10 mouse cellular contexts compared by ENCODE assay signal in the genomic region with DNA sequence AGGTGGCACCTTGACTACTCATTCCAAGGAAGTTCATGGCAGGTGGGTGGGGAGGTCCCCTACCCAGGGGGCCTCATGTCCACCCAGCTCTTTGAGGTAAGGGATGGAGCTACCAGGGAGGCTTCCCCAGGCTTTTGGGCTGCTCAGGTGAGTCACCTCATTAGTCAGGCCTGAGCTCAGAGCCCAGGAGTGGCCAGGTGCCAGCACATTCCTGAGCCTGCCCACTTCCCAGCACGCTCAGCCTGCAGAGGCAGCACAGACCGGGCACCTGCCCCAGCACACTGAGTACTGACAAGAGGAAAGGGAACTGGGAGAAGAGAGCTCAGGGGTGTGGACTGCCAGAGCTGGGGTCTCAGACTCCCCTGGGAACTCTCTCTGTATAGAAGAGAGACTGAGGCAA. TPM values are rescaled to one million over a fixed set of nuclear protein-coding genes. Genes with fewer than 3 reads are reported as not detected.
A peak's percentile ranks its signal among the peaks of the same experiment; 100 is the strongest.
DNase-seq lines count a peak whose midpoint lies in the region; ATAC-seq lines count a peak whose summit lies in the region.
"Had no signal": no experiment of that assay in that cellular context is flagged by ENCODE, and none has a peak within 500 bp of the region (broad histone marks: within the 10 kb centered on the region; RNA-seq: fewer than 3 reads in every experiment).

No protein-coding gene starts in this region.

- WGBS in kidney, embryonic 16.5 days: 53% methylated on average over 2 of the region's 2 CpGs

- no peak overlapping the region for H3K4me2 ChIP-seq in kidney, embryonic 16.5 days (replicated peaks; ENCODE audit: low read depth, low read length)
- H3K4me2 ChIP-seq: heart, embryonic 13.5 days; liver, embryonic 12.5 days had no signal

- no peaks in the 10 kb centered on the region for H3K9me3 ChIP-seq in kidney, embryonic 16.5 days (ENCODE audit: low read length)
- H3K9me3 ChIP-seq: heart, embryonic 13.5 days; liver, embryonic 12.5 days had no signal

- H3K4me1 ChIP-seq in kidney, embryonic 16.5 days (ENCODE audit: insufficient read depth, low read length): peaks cover 49% of the 10 kb centered on the region

- H3K36me3 ChIP-seq in kidney, embryonic 16.5 days (ENCODE audit: insufficient read depth, low read length): 0 out of 2 replicates have a peak, but pooled peaks cover under 1% of the 10 kb centered on the region
- H3K36me3 ChIP-seq: liver, embryonic 12.5 days had no signal

- H3K27me3 ChIP-seq in kidney, embryonic 16.5 days (ENCODE audit: insufficient read depth, low read length): no peaks in the 10 kb centered on the region
- H3K27me3 ChIP-seq: heart, embryonic 13.5 days; liver, embryonic 12.5 days had no signal

- H3K9ac ChIP-seq in kidney, embryonic 16.5 days (replicated peaks; ENCODE audit: low read length): no peak overlapping the region
- H3K9ac ChIP-seq: heart, embryonic 13.5 days; liver, embryonic 12.5 days had no signal

- ATAC-seq in kidney, embryonic 16.5 days (ENCODE audit: low FRiP score, low TSS enrichment): peak; percentile 54
- ATAC-seq: liver, embryonic 12.5 days had no signal

- peak overlapping the region; percentile 70 for H3K27ac ChIP-seq in kidney, embryonic 16.5 days (ENCODE audit: low read length)
- H3K27ac ChIP-seq: heart, embryonic 13.5 days; liver, embryonic 12.5 days had no signal

- H3K4me3 ChIP-seq in kidney, embryonic 16.5 days (ENCODE audit: low read length): no peak overlapping the region
- H3K4me3 ChIP-seq: heart, embryonic 13.5 days; liver, embryonic 12.5 days had no signal

- peak; percentile 50 for DNase-seq in adrenal gland, postnatal 25 days
- DNase-seq in adrenal gland, adult 8-10 months: no peak
- peak; percentile 28 for DNase-seq in cerebellum, adult 9-10 months
- DNase-seq in lung, postnatal 36 days: peak; percentile 83
- DNase-seq in layer of hippocampus, postnatal 25 days (ENCODE audit: extremely low spot score in 1 of 2, low spot score in 1 of 2): no peak
- no peak for DNase-seq in gastrocnemius, adult 8-10 months (ENCODE audit: low spot score in 2 of 2)
- DNase-seq in thymus, postnatal 14 days: no peak

RNA-seq across cellular contexts. Expression of a gene that starts 24.0 kb away (rescaled TPM):
- 26.1 and 29.6 TPM in 2 replicates for total RNA-seq in adrenal gland, postnatal 25 days (2021)
- 10 to 100 TPM; 41.9 to 49.0 (median 48.0) TPM for total RNA-seq in adrenal gland, adult 8-10 months (2022)
- 255 and 257 TPM in 2 replicates for polyA plus RNA-seq in kidney, embryonic 16.5 days (2015; fragmentation: Nextera tagmentation; extraction: Ambion mirVana)
- 1 to 10 TPM; 3.3 to 3.8 TPM for total RNA-seq in layer of hippocampus, postnatal 25 days (2021)
- 1 to 10 TPM; 2.2 to 5.9 (median 3.7) TPM for total RNA-seq in gastrocnemius, adult 8-10 months (2022)

Comparison
In these comparisons a context has a peak if more than half of its experiments do, and no peak if none do; other contexts are left out.
1. DNase-seq: peak in adrenal gland, postnatal 25 days (single experiment), cerebellum, adult 9-10 months (single experiment) and lung, postnatal 36 days (single experiment); none in adrenal gland, adult 8-10 months (single experiment), layer of hippocampus, postnatal 25 days (0 of 2), gastrocnemius, adult 8-10 months (0 of 2) and thymus, postnatal 14 days (single experiment).